Mouse (Mus musculus) CD8-positive naive resting alpha-beta T cell, adult 57 days (primary cell): Measurements from ENCODE around the gene Tbx5. TPM values are rescaled to one million over a fixed set of nuclear protein-coding genes. Genes with fewer than 3 reads are reported as not detected.

Source experiments
- total RNA-seq: library from RNA; stranded (reverse); gene quantifications from one replicate; pipeline ENCODE4 v1.2.4, GENCODE M21; 2023

Tbx5 gene
- not detected for total RNA-seq

DNA sequence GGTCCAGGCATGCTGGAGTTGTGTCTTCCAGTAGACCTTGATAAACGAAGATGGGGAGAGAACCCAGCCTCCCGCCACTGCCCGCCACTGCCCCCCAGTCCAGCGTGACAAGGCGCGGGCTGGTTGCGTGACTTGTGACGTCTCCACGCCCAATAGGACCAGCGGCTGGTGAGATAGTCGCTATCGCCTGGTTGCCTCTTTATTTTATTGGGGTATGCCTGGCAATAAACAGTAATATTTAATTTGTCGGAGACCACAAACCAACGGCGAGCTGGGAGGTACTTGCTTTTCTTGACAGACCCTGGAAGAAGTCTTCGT is at the start of gene Tbx5:
Gene Tbx5 (plus strand): TSS at position 190 of the 318 bp plus-strand sequence.

Other genes with a start within 250 kb of the Tbx5 start
- gene Tbx3, start 162.0 kb upstream of the Tbx5 start, total RNA-seq: not detected